Mouse (Mus musculus): ENCODE results near the gene B230307C23Rik. TPM values are rescaled to one million over a fixed set of nuclear protein-coding genes. Genes with fewer than 3 reads are reported as not detected.
"Not testable (repeated sequence)": the region's sequence is repeated elsewhere in the genome, so short reads cannot be mapped to it uniquely, and the experiment has no call there.

Gene B230307C23Rik
- polyA plus RNA-seq, 1 experiment from 2014 or later: 11.0 TPM

DNA sequence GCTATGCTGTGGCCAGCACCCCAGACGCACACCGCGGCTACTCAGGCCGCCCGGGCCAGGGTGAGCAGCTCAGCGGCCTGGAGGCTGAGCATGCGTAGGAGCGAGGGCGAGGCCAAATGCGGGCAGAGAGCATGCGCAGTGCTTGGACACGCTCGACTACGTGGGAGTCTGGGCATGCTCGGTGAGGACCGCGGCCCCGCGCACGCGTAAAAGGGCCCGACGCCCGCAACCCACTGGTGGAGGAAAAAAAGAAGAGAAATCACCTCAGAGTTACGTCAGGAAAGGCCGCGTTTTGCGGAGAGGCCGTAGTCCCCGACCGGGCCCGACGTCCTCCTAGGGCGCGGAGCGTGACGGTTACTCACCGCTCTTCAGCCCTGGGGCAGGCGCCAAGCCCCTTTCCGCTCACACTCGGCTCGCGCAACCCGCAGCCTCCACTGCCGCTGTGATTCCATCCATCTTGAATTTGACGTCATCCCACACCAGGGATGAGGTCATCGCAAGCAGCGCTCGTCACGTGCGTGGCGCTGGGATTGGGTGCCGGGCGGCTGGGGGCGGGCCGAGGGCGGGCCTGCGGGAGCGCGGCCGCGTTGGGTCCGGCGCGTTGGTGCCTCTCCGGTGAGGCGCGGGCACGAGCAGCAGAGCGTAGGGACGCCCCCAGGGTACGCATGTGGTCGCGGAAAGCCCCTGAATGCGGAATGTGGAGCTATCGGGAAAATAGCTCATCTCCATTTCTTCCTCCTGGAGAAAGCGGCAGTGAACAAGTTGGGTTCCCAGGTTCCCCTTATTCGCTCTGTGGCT lies 34.8 kb upstream of the B230307C23Rik start, which contains the start of the genes C2cd2 and Zbtb21:
Gene C2cd2 (minus strand): TSS at position 448 of the 798 bp plus-strand sequence.
Gene Zbtb21 (minus strand): TSS at position 472 of the 798 bp plus-strand sequence.
- ATAC-seq (replicated peaks; ENCODE audit: insufficient number of reproducible peaks, insufficient read depth, low FRiP score, low read depth): peak; percentile 96
- Histone ChIP-seq H3K36me3 (no peaks in the 10 kb centered on the region), H3K4me3 (peak within 1 kb of the TSS; percentile 89), H3K9me3 (replicated peaks) (no peaks in the 10 kb centered on the region), H3K27me3 (no peaks in the 10 kb centered on the region), H3K9ac (peak within 1 kb of the TSS; percentile 83), H3K4me1 (replicated peaks) (peaks cover 21% of the 10 kb centered on the region), H3K4me2 (peak within 1 kb of the TSS; percentile 81), H3K27ac (peak within 1 kb of the TSS; percentile 97)
- WGBS: under 1% methylated on average over 78 of the region's 78 CpGs

DNA sequence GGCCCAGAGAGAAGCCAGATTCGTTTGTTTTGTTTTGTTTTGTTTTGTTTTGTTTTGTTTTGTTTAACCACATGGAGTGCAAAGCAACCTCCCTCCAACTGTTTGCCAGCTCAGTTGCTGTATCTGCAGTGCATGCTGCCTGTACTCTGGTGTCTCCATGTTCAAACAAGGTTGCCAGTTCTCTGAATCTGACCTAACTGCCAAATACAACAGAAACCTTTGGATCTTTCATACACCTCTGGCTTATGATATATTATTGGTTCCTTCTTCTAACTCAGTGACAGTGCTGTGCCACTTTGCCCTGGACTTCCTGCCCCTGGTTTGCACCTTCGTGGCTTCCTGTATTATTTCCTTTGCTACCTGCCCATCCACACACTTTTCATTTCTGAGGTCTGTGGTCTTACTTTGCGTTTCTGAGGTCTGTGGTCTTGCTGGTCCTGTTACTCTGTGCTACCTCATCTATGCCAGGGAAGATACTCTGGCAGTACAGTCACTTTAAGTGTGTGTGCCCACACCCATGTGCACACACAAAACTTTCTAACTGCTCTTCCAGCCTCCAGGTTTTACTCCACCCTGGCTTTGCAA lies 33.1 kb upstream of the B230307C23Rik start:
- Histone ChIP-seq H3K4me3 (no peak overlapping the region), H3K27me3 (no peaks in the 10 kb centered on the region), H3K27ac (no peak overlapping the region), H3K36me3 (no peaks in the 10 kb centered on the region), H3K4me2 (no peak overlapping the region), H3K4me1 (replicated peaks) (peaks cover 11% of the 10 kb centered on the region; the same call in 1 of the 2 replicates), H3K9me3 (replicated peaks) (no peaks in the 10 kb centered on the region), H3K9ac (no peak overlapping the region)
- 73% methylated on average over 3 of the region's 3 CpGs for WGBS
- ATAC-seq (replicated peaks; ENCODE audit: insufficient number of reproducible peaks, insufficient read depth, low FRiP score, low read depth): no peak

DNA sequence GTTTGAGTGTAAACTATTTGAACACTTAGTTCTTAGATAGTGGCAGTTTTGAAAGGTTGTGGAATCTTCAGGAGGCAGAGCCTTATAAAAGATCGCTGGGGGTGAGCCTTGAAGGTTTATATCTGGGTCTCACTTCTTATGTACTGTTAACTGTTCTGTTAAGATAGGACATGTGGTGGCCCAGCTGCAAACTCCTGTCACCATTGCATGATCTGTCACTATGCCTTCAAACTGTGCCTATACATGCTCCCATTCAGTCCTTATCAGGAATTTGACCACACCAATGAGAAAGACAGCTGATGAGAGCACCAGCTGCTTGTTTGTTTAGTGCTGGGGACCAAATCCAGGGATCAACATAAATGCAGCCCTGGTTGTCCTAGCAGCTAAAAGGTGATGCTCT lies 19.8 kb upstream of the B230307C23Rik start:
- Histone ChIP-seq H3K4me1 (replicated peaks) (no peaks in the 10 kb centered on the region), H3K27ac (no peak overlapping the region), H3K4me2 (no peak overlapping the region), H3K9me3 (replicated peaks) (no peaks in the 10 kb centered on the region), H3K4me3 (no peak overlapping the region), H3K9ac (no peak overlapping the region), H3K36me3 (no peaks in the 10 kb centered on the region), H3K27me3 (no peaks in the 10 kb centered on the region)
- 53% methylated on average over 1 of the region's 1 CpGs for WGBS
- ATAC-seq (replicated peaks; ENCODE audit: insufficient number of reproducible peaks, insufficient read depth, low FRiP score, low read depth): no peak

DNA sequence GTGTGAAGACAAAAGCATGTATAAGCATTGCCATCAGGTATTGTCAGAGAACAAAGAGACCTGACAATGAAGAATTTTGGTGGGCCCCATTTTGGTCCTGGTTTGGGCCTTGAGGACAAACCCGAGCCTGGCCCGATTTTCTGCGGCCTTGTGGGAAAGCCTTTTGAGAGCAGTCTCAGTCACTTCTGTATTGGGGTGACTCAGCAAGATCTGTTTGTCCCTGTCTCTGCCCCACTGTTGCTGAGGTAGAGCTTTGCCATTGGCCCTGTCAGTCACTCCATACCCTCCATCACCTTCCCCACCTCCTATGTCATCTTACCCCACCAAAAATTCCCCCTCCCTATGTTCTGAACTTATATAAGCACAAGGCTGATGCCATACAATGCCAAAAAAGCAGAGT lies 19.4 kb upstream of the B230307C23Rik start:
- 91% methylated on average over 3 of the region's 3 CpGs for WGBS
- no peak for ATAC-seq (replicated peaks; ENCODE audit: insufficient number of reproducible peaks, insufficient read depth, low FRiP score, low read depth)

DNA sequence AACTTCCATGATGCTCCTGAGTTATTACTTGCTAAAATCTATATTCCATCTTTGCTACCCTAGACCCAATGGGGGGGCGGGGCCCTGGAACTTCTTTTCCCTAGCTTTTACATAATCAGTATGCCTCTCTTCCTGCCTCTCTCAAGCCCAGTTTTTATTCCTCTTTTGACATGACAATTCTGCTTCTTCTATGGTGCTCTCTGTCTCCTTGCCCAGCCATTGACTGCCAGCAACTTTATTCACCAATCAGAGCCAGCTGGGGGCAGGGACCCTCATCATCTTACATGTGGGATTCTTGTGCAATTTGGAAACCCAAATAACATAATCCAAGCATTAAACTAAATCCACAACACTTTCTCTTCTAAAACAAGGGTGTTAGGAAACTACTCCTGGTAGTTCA lies 15.8 kb upstream of the B230307C23Rik start:
- Histone ChIP-seq H3K27me3 (no peaks in the 10 kb centered on the region), H3K4me3 (no peak overlapping the region), H3K27ac (no peak overlapping the region), H3K36me3 (no peaks in the 10 kb centered on the region), H3K4me2 (no peak overlapping the region), H3K9me3 (replicated peaks) (no peaks in the 10 kb centered on the region), H3K4me1 (replicated peaks) (no peaks in the 10 kb centered on the region), H3K9ac (no peak overlapping the region)
- 67% methylated on average over 1 of the region's 1 CpGs for WGBS
- ATAC-seq (replicated peaks; ENCODE audit: insufficient number of reproducible peaks, insufficient read depth, low FRiP score, low read depth): no peak

More for the DNA sequence above, 19.4 kb upstream of the B230307C23Rik start:
- Histone ChIP-seq H3K27me3 (no peaks in the 10 kb centered on the region), H3K9ac (no peak overlapping the region), H3K36me3 (no peaks in the 10 kb centered on the region), H3K9me3 (replicated peaks) (no peaks in the 10 kb centered on the region), H3K4me2 (no peak overlapping the region), H3K27ac (no peak overlapping the region), H3K4me3 (no peak overlapping the region), H3K4me1 (replicated peaks) (no peaks in the 10 kb centered on the region)

DNA sequence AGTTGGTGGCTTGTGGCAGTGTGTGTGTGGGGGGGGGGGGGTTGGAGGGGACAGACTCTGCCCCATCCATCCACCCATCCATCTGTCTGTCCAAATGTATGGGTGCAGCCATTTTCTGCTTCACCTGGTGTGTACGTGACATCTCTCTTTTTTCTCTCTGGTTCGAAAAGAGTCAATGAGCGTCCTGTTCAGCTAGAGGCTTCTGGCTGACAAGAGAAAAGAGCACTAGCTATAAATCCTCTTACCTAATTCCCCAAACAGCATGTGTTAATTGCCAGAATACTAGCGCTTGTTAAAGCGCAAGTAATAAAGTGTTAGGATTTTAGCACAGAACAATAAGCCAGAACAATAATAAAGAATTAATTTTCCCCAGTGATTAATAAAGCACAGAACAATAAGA lies 12.5 kb upstream of the B230307C23Rik start:
- Histone ChIP-seq H3K4me1 (replicated peaks) (no peaks in the 10 kb centered on the region), H3K9me3 (replicated peaks) (no peaks in the 10 kb centered on the region)
- 83% methylated on average over 5 of the region's 5 CpGs for WGBS

DNA sequence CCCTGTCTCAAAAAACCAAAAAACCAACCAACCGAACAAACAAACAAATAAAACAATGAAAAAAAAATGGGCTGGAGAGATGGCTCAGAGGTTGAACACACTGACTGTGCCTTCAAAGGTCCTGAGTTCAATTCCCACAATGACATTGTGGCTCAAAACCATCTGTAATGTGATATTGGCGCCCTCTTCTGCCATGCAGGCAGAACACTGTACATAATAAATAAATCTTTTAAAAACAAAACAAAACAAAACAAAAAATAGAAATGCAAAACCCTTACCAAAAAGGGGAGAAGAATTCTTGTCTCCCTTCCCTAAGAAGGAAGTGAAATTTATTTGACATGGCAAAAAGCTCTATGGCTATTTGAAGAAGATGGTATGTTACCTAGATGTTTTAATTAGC lies 5.6 kb upstream of the B230307C23Rik start:
- no peak overlapping the region for H3K27ac ChIP-seq
- no peak overlapping the region for H3K4me3 ChIP-seq
- H3K27me3 ChIP-seq: no peaks in the 10 kb centered on the region
- no peak overlapping the region for H3K4me2 ChIP-seq
- H3K36me3 ChIP-seq: no peaks in the 10 kb centered on the region
- ATAC-seq (replicated peaks; ENCODE audit: insufficient number of reproducible peaks, insufficient read depth, low FRiP score, low read depth): no peak
- H3K9ac ChIP-seq: no peak overlapping the region
- 84% methylated on average over 2 of the region's 2 CpGs for WGBS
- peaks cover 9% of the 10 kb centered on the region for H3K4me1 ChIP-seq (replicated peaks)
- H3K9me3 ChIP-seq (replicated peaks): no peaks in the 10 kb centered on the region

More for the DNA sequence above, 12.5 kb upstream of the B230307C23Rik start:
- no peak overlapping the region for H3K4me2 ChIP-seq
- H3K27me3 ChIP-seq: no peaks in the 10 kb centered on the region
- no peaks in the 10 kb centered on the region for H3K36me3 ChIP-seq
- H3K4me3 ChIP-seq: no peak overlapping the region
- ATAC-seq (replicated peaks; ENCODE audit: insufficient number of reproducible peaks, insufficient read depth, low FRiP score, low read depth): no peak
- no peak overlapping the region for H3K9ac ChIP-seq
- no peak overlapping the region for H3K27ac ChIP-seq

DNA sequence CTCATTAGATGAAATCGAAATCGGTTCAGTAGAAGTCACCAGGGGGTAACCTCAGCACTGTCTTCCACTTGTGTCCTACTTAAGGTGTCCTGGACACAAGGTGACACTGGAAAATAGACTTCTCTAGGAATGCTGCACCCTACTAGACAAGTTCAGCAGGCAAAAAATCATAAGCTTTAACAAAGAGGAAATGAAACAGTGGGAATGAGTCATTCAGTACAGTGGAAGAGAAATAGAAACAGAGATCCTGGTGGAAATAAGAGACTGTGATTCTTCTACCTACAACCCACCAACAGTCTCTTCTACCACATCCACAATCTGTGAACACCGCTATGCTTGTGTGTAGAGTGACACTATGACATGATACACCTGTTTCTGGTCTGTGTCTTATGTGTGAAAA lies 4.6 kb upstream of the B230307C23Rik start:
- not testable (repeated sequence) for H3K9ac ChIP-seq; ATAC-seq (replicated peaks; ENCODE audit: insufficient number of reproducible peaks, insufficient read depth, low FRiP score, low read depth); H3K4me2 ChIP-seq; H3K36me3 ChIP-seq; H3K27ac ChIP-seq; H3K9me3 ChIP-seq (replicated peaks); H3K27me3 ChIP-seq; H3K4me3 ChIP-seq
- peaks cover 12% of the 10 kb centered on the region for H3K4me1 ChIP-seq (replicated peaks)
- whole genome bisulfite sequencing: 57% methylated on average over 3 of the region's 3 CpGs

DNA sequence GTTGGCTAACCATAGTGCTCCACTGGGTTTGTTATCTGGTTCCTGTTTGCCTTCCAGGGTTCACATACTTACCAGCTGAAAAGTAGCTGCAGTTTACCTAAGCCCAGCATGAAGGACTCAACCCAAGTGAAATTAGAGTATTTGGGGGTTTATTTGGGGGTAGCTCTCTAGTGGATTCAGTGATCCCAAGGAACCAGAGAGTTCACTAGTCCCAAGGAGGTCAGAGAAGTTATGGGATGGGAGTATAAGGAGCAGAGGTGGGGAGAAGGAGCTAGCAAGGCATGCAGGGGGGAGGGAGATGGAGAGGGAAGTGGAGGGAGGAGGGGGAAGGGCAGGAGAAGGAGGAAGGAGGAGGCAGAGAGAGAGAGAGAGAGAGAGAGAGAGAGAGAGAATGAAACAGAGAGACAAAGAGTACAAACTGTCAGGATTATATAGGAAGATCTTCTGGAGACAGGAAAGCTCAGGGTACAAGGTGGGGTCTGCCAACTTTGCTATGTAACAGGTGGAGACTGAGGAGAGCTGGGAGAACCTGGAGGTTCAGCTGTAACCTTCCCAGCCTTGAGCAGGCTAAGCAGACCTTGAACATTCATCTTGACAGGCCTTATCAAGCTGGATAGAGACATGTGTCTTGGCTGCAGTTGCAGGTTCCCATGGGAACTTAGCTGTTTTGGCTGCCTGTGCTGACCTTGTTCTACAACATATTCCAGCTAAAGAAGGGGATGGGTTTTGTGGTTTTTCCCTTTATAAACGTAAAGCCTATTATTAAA lies 1.1 kb upstream of the B230307C23Rik start:
- Histone ChIP-seq H3K9ac (peak overlapping the region; percentile 59; the same call in 1 of the 2 replicates), H3K36me3 (no peaks in the 10 kb centered on the region), H3K4me3 (peak overlapping the region; percentile 67), H3K4me1 (replicated peaks) (peaks cover 20% of the 10 kb centered on the region), H3K4me2 (peak overlapping the region; percentile 81), H3K9me3 (replicated peaks) (no peaks in the 10 kb centered on the region), H3K27me3 (no peaks in the 10 kb centered on the region), H3K27ac (peak overlapping the region; percentile 91)
- whole genome bisulfite sequencing: 19% methylated on average over 1 of the region's 1 CpGs
- no peak for ATAC-seq (replicated peaks; ENCODE audit: insufficient number of reproducible peaks, insufficient read depth, low FRiP score, low read depth)

DNA sequence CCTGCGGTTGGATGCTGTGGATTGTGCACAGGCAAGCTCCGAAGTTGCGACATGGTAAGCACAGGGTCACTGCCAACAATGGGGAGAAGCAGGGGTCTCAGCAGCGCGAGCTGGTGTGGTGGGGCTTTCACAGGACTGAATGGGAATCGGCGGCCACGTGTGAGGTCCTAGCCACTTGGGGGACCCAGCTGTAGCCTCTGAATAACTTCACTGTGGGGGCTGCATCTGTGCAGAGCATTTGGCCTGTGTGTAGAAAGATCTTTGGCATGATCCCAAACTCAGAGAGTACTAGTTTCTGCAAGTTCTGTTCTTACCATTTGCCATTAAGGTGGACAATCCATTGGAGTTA lies 242 bp downstream of the B230307C23Rik start:
- H3K4me2 ChIP-seq: peak overlapping the region; percentile 81
- 2% methylated on average over 8 of the region's 8 CpGs for WGBS
- H3K4me3 ChIP-seq: peak overlapping the region; percentile 67
- H3K9ac ChIP-seq: peak overlapping the region; percentile 59
- not testable (repeated sequence) for H3K27me3 ChIP-seq; H3K36me3 ChIP-seq; H3K9me3 ChIP-seq (replicated peaks)
- peaks cover 20% of the 10 kb centered on the region for H3K4me1 ChIP-seq (replicated peaks)
- peak overlapping the region; percentile 91 for H3K27ac ChIP-seq
- ATAC-seq (replicated peaks; ENCODE audit: insufficient number of reproducible peaks, insufficient read depth, low FRiP score, low read depth): peak; percentile 36

DNA sequence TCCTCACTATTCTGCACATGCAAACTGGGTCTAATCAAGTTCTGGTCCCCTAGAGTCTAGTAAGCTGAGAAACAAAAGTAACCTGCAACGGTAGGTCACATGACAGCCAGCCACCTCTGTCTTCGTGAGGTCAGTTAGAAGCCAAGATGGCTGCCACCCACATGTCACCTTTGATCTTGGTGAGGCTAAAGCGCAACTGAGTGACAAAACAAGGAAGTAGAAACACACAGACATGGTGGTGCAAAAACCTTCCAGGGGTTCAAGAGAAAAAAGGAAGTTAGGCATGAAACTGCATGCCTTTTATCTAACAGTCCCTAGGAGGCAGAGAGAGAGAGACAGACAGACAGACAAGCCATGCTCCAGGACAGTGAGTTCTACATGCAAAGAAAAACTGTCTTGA lies 25.0 kb downstream of the B230307C23Rik start:
- Histone ChIP-seq H3K36me3 (peaks cover 12% of the 10 kb centered on the region), H3K9ac (no peak overlapping the region), H3K27me3 (no peaks in the 10 kb centered on the region), H3K27ac (no peak overlapping the region), H3K9me3 (replicated peaks) (peaks cover 6% of the 10 kb centered on the region; the same call in 1 of the 2 replicates), H3K4me1 (replicated peaks) (no peaks in the 10 kb centered on the region), H3K4me2 (no peak overlapping the region), H3K4me3 (no peak overlapping the region)
- no peak for ATAC-seq (replicated peaks; ENCODE audit: insufficient number of reproducible peaks, insufficient read depth, low FRiP score, low read depth)
- WGBS: 90% methylated on average over 3 of the region's 3 CpGs

Measured in heart, embryonic 15.5 days (tissue).